Mouse (Mus musculus) gastrocnemius, adult 2 months (tissue): Measurements from ENCODE around the gene Llph. TPM values are rescaled to one million over a fixed set of nuclear protein-coding genes. Genes with fewer than 3 reads are reported as not detected.

Source experiments
- DNase-seq: peaks from one replicate; pipeline ENCODE4 v3.0.0; 2022
- H3K27ac ChIP-seq: fragments of 200-600 bp; 2 replicates; pipeline ENCODE4 v1.8.1; 2022; ENCODE audit warnings: mild to moderate bottlenecking
- H3K4me3 ChIP-seq: fragments of 200-600 bp; 2 replicates; pipeline ENCODE4 v1.8.1; 2022; ENCODE audit warnings: mild to moderate bottlenecking, moderate library complexity
- CTCF ChIP-seq: fragments of 200-600 bp; IDR thresholded peaks from 2 replicates; pipeline ENCODE4 v1.8.1; 2022; ENCODE audit warnings: antibody characterized with exemption, mild to moderate bottlenecking, moderate library complexity
- intact Hi-C: fragments of 180-260 bp; cut with DNase I; formaldehyde crosslinking; loops from one replicate; pipeline ENCODE4 v1.15.1; 2025
- total RNA-seq, 2 experiments: library from RNA; stranded (reverse); gene quantifications; 2 replicates each; pipeline ENCODE4 v1.2.3; 2021

Llph gene
- total RNA-seq, 2 experiments from 2014 or later, result 17.0 to 17.2 TPM

DNA sequence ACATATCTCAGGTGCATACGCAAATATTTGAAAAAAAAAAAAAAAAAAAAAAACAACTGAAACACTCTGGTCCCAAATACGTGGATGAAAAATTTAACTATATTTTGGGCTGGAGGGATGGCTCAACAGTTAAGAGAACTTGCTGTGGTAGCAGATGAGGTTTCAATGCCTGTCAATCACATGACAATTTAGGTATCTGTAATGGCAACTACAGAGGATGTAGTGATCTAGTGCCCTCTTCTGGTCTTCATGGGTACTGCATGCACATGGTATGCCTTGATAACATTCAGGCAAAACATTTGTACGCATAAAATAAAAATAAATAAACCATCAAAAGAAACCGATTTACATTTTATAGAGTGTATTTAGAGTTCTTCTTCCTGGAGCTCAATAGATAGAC is 43.9 kb downstream of the Llph start:
- peak; percentile 94 for TF ChIP-seq CTCF
- no peak for DNase-seq
- no peak overlapping the region for H3K27ac ChIP-seq
- intact Hi-C loops, result no loop called here
- no peak overlapping the region for H3K4me3 ChIP-seq

- intact Hi-C loops, result no loop called here
- no peak for DNase-seq
- Histone ChIP-seq H3K27ac (no peak overlapping the region), H3K4me3 (no peak overlapping the region)
- no peak for TF ChIP-seq CTCF
These were observed 44.4 kb downstream of the Llph start for GRCm38 (mm10) chr10:120271318-120271717.

DNA sequence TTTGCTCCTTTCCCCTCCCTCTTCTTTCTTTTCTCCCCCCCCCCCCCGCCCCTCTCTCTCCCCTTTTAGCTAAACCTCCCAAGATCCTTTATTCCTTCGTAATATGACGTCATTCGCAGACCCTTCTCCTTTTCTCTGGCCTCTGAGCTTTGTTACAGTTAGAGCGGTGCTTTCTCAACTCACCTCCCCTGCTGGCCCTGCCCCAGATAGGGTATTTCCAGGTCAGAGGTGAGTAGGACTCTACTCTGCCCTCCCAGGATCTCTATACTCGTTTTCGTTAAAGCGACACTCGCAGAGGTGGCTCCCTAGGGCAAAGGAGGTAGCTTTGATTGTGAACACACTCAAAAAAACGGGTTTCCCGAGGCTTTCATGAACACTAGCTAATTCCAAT is 45.0 kb downstream of the Llph start:
- DNase-seq, result no peak
- H3K27ac ChIP-seq, result no peak overlapping the region
- no peak for TF ChIP-seq CTCF
- intact Hi-C loops, result no loop called here
- H3K4me3 ChIP-seq, result no peak overlapping the region

- no peak overlapping the region for H3K4me3 ChIP-seq
- no peak for TF ChIP-seq CTCF
- intact Hi-C loops, result no loop called here
- no peak overlapping the region for H3K27ac ChIP-seq
- no peak for DNase-seq
These were observed 45.5 kb downstream of the Llph start for GRCm38 (mm10) chr10:120272270-120272883.

GRCm38 (mm10) chr10:120273335-120273734 is 46.5 kb downstream of the Llph start:
- no peak overlapping the region for H3K27ac ChIP-seq
- no peak for DNase-seq
- no peak for TF ChIP-seq CTCF
- intact Hi-C loops, result no loop called here
- no peak overlapping the region for H3K4me3 ChIP-seq

DNA sequence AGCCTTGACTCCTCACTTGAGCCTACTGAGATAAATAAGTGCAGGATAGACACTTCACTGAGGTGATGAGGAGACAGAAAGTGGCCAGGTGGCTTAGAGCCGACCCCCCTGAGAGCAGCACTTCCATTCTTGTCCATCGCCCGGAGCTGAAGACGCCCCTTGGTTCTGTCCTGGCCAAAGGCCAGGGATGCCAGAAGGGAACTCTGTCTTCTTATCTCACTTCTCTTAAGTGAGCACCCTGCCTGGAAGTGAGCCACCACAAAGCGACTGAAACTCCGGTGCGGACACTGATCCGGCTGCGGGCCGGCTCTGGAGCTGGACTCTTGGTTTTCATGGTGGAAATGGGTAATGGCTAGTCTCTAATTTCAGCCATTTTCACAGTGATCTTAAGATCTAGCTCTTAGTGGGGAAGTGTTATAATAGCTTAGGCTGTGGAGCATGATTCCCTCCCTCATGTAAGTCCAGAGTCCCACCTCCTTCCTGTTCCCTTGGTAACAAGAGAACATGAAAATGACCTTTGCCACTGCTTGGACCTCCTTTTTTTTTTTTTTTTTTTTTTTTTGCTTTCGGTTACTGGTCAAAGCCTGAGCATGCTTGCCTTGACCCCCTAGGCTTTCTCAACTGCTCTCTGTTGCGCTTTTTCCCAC is 52.7 kb downstream of the Llph start:
- no peak for DNase-seq
- no peak overlapping the region for H3K4me3 ChIP-seq
- no peak for TF ChIP-seq CTCF
- intact Hi-C loops, result no loop called here
- no peak overlapping the region for H3K27ac ChIP-seq

DNA sequence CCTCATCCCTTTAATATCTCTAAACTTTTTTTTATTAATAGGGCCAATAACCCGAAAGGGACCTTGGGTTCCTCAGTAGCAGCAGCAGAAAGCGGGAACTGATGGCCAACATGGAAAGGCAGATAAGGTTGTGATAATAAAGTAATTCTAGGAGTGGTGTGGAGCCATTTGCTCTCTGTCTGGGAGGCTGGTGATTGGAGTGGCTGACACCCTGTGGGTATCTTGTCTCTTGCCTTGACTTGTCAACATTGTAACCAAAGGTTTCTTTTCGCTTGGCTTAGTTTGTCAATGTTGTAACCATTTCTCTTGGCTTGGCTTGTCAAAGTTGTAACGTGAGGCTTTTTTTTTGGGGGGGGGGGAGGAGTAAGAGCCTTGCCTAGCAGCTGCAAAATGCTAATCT is 53.5 kb downstream of the Llph start:
- Histone ChIP-seq H3K4me3 (no peak overlapping the region), H3K27ac (no peak overlapping the region)
- intact Hi-C loops, result no loop called here
- no peak for DNase-seq
- no peak for TF ChIP-seq CTCF

DNA sequence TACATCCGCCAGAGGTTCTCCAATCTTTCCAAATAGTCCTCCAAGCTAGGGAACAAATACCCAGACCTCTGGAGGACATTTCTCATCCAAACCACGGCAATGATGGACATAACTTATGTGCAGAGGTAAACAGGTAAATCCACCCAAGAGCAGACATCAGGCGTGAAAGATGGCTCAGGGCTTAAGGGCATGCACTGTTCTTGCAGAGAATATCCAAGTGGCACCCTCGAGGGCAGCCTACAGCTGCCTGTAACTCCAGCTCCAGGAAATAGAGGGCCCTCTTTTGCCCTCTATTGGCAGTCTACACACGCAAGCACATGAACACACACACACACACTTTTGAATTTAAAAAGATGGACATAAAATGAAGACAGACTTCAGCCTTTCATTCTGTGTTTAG is 54.8 kb downstream of the Llph start:
- Histone ChIP-seq H3K4me3 (no peak overlapping the region), H3K27ac (no peak overlapping the region)
- TF ChIP-seq CTCF, result no peak
- DNase-seq, result no peak
- intact Hi-C loops, result no loop called here

Other genes with a start within 250 kb of the Llph start
- gene Helb, start 114.1 kb upstream of the Llph start, total RNA-seq, result 1 to 10 TPM; 6.6 to 7.1 TPM
- gene Tmbim4, start 25.5 kb upstream of the Llph start, total RNA-seq, result 10 to 100 TPM; 71.5 to 77.2 TPM
- 1 to 10 TPM; 2.6 to 2.7 TPM for gene Irak3, start 24.9 kb upstream of the Llph start, total RNA-seq
- gene Hmga2, start 249.4 kb downstream of the Llph start, total RNA-seq, result under 1 TPM in 1 of 2 experiments, not detected in 1; 0.10 TPM